Mouse (Mus musculus) forebrain, embryonic 16.5 days (tissue): ENCODE results near the gene Appl1. TPM values are rescaled to one million over a fixed set of nuclear protein-coding genes. Genes with fewer than 3 reads are reported as not detected.
A peak's percentile ranks its signal among the peaks of the same experiment; 100 is the strongest.
"Not testable (repeated sequence)": the region's sequence is repeated elsewhere in the genome, so short reads cannot be mapped to it uniquely, and the experiment has no call there.

Experiments
- ATAC-seq: fragments of 200-750 bp; cut with Nextera tagmentation; 2 replicates; pipeline ENCODE4 v1.8.0; 2017; ENCODE audit warnings: mild to moderate bottlenecking, moderate library complexity
- H3K27ac ChIP-seq: fragments of 300-500 bp; sonication (generic); 2 replicates; pipeline ENCODE4 v1.5.1; 2014; ENCODE audit warnings: low read length, control low read depth
- H3K27me3 ChIP-seq: fragments of 300-500 bp; sonication (generic); replicated peaks from 2 replicates; pipeline ENCODE4 v1.6.1; 2014; ENCODE audit warnings: low read length; ENCODE audit not compliant: control insufficient read depth, insufficient read depth
- H3K36me3 ChIP-seq: fragments of 300-500 bp; sonication (generic); 2 replicates; pipeline ENCODE4 v1.6.1; 2014; ENCODE audit not compliant: control insufficient read depth, insufficient read depth
- H3K4me1 ChIP-seq: fragments of 300-500 bp; sonication (generic); replicated peaks from 2 replicates; pipeline ENCODE4 v1.6.1; 2014; ENCODE audit warnings: low read length; ENCODE audit not compliant: control insufficient read depth, insufficient read depth
- H3K4me2 ChIP-seq: fragments of 300-500 bp; sonication (generic); 2 replicates; pipeline ENCODE4 v1.6.1; 2014; ENCODE audit warnings: mild to moderate bottlenecking, low read length, control low read depth
- H3K4me3 ChIP-seq: fragments of 300-500 bp; sonication (generic); replicated peaks from 2 replicates; pipeline ENCODE4 v1.5.1; 2014; ENCODE audit warnings: mild to moderate bottlenecking, low read length, control low read depth
- H3K9ac ChIP-seq: fragments of 300-500 bp; sonication (generic); replicated peaks from 2 replicates; pipeline ENCODE4 v1.6.1; 2014; ENCODE audit warnings: low read depth, low read length, control low read depth
- H3K9me3 ChIP-seq: fragments of 300-500 bp; sonication (generic); 2 replicates; pipeline ENCODE4 v1.6.1; 2016; ENCODE audit warnings: low read length; ENCODE audit not compliant: control insufficient read depth
- WGBS: fragments of 180-500 bp; shearing (Covaris S2); extraction: QIAGEN DNeasy Blood & Tissue Kit; methylation state at CpG from one replicate; pipeline ENCODE4 v1.1.7; 2014; 5-methylcytosine and 5-hydroxymethylcytosine counted together
- polyA plus RNA-seq: library from polyadenylated mRNA; unstranded; fragments of >200 nt; fragmentation: Nextera tagmentation; extraction: Ambion mirVana; gene quantifications from 2 replicates; pipeline ENCODE4 v1.2.1, GENCODE M21; 2015

Gene Appl1
- polyA plus RNA-seq, 1 experiment from 2014 or later, result 65.3 TPM

DNA sequence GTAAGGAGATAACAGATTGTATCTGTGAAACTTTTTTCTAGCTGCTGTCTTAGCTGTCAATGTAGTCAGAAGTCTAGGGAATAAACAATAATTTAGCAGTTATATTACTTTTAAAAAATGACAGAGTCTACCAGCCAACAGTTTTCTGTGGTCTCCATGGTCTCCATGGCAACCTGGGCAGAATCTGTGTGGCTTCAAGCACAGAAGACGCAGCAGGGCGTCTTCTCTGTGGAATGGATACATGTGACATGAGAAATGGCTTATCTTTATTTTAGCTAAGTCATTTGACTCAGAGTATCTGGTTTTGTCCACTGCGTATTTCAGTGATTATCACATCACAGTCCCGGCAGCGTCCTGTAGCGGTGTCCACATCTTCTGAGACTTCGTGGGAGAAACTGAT, 5.2 kb upstream of the Appl1 start:
- Histone ChIP-seq H3K36me3 (no peaks in the 10 kb centered on the region), H3K4me2 (no peak overlapping the region), H3K9me3 (peaks cover 6% of the 10 kb centered on the region; the same call in 1 of the 2 replicates), H3K27ac (no peak overlapping the region), H3K27me3 (no peaks in the 10 kb centered on the region), H3K9ac (no peak overlapping the region), H3K4me3 (no peak overlapping the region), H3K4me1 (peaks cover 5% of the 10 kb centered on the region)
- peak; percentile 40; the same call in 1 of the 2 replicates for ATAC-seq
- 67% methylated on average over 7 of the region's 7 CpGs for WGBS

DNA sequence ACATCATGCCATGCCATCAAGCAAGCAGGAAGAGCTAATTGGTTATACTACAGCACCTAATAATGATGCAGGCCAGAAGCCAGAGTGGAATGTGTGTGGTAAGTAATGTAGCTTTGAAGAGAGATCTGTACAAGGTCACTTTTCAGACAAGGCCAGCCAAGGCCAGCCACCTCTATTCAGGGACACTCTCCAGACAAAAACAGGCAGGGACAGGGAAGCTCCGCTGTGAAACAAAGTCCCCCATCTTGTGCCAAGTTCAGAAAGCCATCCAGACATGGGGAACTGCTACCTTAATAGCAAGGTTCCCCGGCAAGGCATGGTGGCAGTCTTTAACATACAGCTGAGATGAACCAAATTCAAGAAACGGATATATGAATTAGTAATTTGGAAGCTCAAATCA, 4.5 kb upstream of the Appl1 start:
- H3K9me3 ChIP-seq, result no peaks in the 10 kb centered on the region
- no peak for ATAC-seq
- peaks cover 5% of the 10 kb centered on the region for H3K4me1 ChIP-seq
- H3K9ac ChIP-seq, result no peak overlapping the region
- 76% methylated on average over 3 of the region's 3 CpGs for whole genome bisulfite sequencing
- H3K27ac ChIP-seq, result no peak overlapping the region
- H3K4me2 ChIP-seq, result no peak overlapping the region
- H3K36me3 ChIP-seq, result no peaks in the 10 kb centered on the region
- no peaks in the 10 kb centered on the region for H3K27me3 ChIP-seq
- H3K4me3 ChIP-seq, result no peak overlapping the region

DNA sequence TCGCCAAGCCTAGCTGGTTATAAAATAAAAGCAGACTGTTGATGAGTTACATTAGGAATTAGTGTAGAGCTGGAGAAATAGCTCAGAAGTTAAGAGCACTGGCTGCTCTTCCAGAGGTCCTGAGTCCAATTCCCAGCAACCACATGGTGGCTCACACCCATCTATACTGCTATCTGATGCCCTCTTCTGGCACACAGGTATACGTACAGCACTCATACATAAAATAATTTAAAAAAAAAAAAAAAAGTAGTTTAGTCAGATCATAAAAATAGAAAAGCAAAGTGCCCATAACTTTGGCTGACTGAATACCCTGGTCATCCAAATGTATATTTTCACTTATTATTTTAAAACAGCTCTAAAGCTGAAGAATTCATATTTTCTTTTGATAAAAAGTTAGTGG, 2.1 kb upstream of the Appl1 start:
- Histone ChIP-seq H3K4me3 (no peak overlapping the region), H3K4me2 (no peak overlapping the region), H3K27ac (no peak overlapping the region), H3K9me3 (no peaks in the 10 kb centered on the region), H3K27me3 (no peaks in the 10 kb centered on the region), H3K9ac (no peak overlapping the region), H3K4me1 (peaks cover 14% of the 10 kb centered on the region), H3K36me3 (no peaks in the 10 kb centered on the region)
- WGBS, result 73% methylated on average over 2 of the region's 2 CpGs
- ATAC-seq, result no peak

DNA sequence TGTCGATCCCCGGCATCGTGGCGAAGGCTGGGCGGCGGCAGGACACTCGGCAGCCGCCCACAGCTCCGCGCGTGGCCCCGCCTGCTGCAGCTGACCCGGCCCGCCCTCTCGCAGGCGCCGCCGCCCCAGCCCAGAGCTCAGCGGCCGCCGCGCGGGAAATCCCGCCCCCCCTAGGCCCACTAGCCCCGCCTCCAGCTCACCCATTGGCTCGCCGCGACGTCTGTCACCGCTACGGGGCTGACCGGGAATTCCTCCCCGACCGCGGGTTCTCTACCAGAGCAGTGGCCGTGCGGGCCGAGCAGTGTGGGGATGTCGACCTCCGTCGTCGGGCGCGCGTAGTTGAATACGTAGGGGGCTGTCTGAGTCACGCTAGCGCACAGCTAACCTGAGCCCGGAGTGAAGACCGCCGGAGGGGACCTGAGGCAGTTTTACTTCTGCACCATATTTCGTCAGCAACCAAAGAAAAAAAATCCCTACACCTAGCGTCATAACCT, 546 bp downstream of the Appl1 start:
- Histone ChIP-seq H3K4me3 (peak overlapping the region; percentile 93), H3K27ac (peak overlapping the region; percentile 85), H3K4me1 (peaks cover 11% of the 10 kb centered on the region), H3K9me3 (no peaks in the 10 kb centered on the region), H3K27me3 (no peaks in the 10 kb centered on the region), H3K4me2 (peak overlapping the region; percentile 68), H3K9ac (peak overlapping the region; percentile 94), H3K36me3 (no peaks in the 10 kb centered on the region)
- peak; percentile 99 for ATAC-seq
- WGBS, result under 1% methylated on average over 53 of the region's 53 CpGs

DNA sequence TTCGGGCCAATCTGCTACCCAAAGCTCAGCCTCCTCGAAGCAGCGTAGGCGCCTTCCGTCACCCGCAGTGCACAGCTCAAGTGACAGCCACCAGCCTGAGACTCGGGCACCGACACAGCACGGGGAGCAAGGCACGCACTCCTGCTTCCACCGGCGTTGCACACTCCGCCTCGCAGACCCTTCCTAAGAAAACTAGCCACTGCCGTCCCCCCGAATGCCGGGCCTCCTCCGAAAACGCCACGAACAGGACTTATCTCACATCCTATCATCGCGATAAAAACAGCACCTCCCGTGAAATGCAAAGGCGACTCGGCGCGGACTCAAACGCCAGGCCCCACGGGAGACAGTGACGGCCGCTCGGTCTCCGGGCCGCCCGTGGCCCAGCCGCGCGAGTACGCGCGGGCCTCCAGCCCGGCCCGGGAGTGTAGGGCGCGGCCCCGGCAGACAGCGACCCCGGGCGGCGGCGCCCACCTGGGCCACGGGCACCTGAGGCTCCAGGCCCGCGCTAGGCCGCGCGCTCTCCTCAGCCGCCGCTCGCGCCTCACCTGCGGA, 1.1 kb downstream of the Appl1 start:
- Histone ChIP-seq H3K4me1 (peaks cover 11% of the 10 kb centered on the region), H3K4me3 (peak overlapping the region; percentile 93), H3K27ac (peak overlapping the region; percentile 85), H3K4me2 (peak overlapping the region; percentile 68), H3K9me3 (no peaks in the 10 kb centered on the region), H3K36me3 (no peaks in the 10 kb centered on the region), H3K9ac (peak overlapping the region; percentile 94), H3K27me3 (no peaks in the 10 kb centered on the region)
- under 1% methylated on average over 53 of the region's 62 CpGs for WGBS
- peak; percentile 82 for ATAC-seq

DNA sequence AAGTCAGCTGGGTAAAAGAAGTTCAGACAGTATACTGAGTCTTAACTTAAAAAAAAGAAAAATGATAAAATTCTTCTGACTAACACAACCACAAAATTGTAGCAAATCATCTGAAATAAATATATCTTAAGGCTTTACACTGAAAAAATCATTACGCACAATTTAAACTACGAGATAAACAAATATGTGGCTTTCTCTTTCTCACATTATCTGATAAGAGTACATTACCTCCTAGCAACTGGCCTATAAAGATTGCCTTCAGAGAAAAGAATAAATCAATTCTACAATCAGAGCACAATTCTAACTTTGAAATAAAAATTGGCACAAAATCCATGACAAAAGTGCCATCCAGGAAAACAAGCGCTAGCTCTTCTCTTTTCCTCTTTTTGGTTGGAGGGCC, 1.9 kb downstream of the Appl1 start:
- Histone ChIP-seq H3K27ac (no peak overlapping the region), H3K9me3 (no peaks in the 10 kb centered on the region), H3K36me3 (no peaks in the 10 kb centered on the region), H3K4me1 (peaks cover 11% of the 10 kb centered on the region), H3K4me2 (peak overlapping the region; percentile 68), H3K27me3 (no peaks in the 10 kb centered on the region), H3K4me3 (peak overlapping the region; percentile 93), H3K9ac (peak overlapping the region; percentile 94)
- WGBS, result 77% methylated on average over 3 of the region's 3 CpGs
- no peak for ATAC-seq

DNA sequence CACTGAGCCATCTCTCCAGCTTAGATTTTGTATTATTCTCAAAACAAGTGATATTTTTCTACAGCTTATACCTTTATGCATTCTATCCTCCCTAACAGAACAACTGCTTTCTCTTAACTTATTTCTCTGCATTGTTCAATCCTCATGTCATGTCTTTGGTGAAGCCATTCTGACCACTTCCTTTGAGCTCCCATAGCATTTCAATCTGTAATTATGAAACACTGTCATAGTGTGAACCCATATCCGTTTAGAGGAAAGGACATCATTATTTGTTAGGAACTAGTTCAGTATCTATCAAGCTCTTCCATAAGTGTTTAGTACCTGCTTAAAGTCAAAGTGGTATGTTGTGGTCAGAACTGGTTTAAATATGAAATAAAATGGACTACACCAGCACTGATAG, 10.5 kb downstream of the Appl1 start:
- no peaks in the 10 kb centered on the region for H3K4me1 ChIP-seq
- no peak overlapping the region for H3K4me2 ChIP-seq
- 95% methylated on average over 1 of the region's 1 CpGs for WGBS
- H3K36me3 ChIP-seq, result peaks cover 7% of the 10 kb centered on the region
- no peak overlapping the region for H3K9ac ChIP-seq
- no peak overlapping the region for H3K4me3 ChIP-seq
- no peaks in the 10 kb centered on the region for H3K9me3 ChIP-seq
- no peaks in the 10 kb centered on the region for H3K27me3 ChIP-seq
- ATAC-seq, result no peak
- H3K27ac ChIP-seq, result no peak overlapping the region

DNA sequence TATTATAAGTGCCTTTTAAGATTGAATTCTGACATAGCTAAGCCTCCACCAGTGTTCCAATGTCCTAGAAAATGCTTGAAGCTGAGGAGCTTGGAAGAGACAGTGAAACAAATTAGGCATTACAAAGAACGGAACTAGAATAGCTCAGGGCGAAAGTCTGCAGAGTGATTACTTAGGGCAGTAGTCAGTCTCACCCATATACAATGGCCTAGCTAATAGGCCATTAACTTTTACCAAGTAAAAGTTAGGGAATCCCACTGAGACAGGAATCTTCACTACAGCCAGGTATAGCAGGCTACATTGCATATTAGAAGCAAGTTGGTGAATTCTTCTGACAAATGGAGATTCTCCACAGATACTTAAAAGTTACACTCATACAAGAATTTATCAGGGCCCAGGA, 14.9 kb downstream of the Appl1 start:
- ATAC-seq, H3K36me3 ChIP-seq, H3K27ac ChIP-seq, H3K4me3 ChIP-seq, H3K27me3 ChIP-seq, H3K9me3 ChIP-seq, H3K9ac ChIP-seq, H3K4me2 ChIP-seq, H3K4me1 ChIP-seq: not testable (repeated sequence)
- WGBS, result 65% methylated on average over 2 of the region's 2 CpGs

DNA sequence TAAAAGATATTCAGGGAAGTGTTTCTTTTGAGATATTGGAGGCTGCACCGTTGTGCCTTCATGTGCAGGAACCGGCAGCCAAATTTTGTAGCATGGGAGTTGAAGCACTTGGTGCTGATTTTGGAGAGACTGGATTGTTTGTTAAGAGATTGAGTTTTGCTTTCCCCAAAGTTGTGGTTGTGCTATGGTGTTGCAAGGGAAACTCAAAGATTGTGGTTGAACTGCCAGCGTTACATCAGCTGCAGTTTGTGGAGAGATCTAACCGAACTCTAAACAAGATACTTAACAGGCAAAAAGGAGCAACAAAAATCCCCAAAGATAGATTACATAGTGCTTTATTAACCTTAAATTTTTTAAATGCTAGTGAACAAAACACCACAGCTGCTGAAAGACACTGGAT, 35.5 kb downstream of the Appl1 start:
- 90% methylated on average over 4 of the region's 4 CpGs for WGBS

DNA sequence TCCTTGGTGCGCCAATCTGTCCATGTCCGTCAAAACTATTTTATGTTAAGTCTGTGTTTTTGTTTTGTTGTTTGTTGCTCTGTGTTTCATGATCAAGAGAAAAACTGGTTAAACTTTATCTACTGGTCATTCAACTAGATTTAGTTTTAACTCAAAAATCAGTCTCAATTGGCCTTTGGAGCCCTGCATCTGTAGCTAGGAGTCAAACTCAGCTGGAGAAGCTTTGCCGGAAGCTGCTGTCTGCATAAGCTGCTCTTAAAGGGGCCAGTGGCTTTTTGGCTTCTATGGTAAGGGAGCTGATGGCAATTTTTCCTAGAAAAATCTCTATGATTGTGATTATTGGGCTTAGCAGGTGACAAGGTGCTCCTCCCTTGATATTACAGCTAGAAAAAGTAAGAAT, 36.1 kb downstream of the Appl1 start:
- Histone ChIP-seq H3K27ac (no peak overlapping the region), H3K27me3 (no peaks in the 10 kb centered on the region), H3K36me3 (peaks cover 7% of the 10 kb centered on the region; the same call in 1 of the 2 replicates), H3K4me2 (no peak overlapping the region), H3K9me3 (no peaks in the 10 kb centered on the region), H3K9ac (no peak overlapping the region), H3K4me3 (no peak overlapping the region), H3K4me1 (no peaks in the 10 kb centered on the region)
- 95% methylated on average over 3 of the region's 3 CpGs for WGBS
- no peak for ATAC-seq

More for the DNA sequence above, 35.5 kb downstream of the Appl1 start:
- H3K4me2 ChIP-seq, result no peak overlapping the region
- no peaks in the 10 kb centered on the region for H3K9me3 ChIP-seq
- H3K27me3 ChIP-seq, result no peaks in the 10 kb centered on the region
- H3K36me3 ChIP-seq, result peaks cover 9% of the 10 kb centered on the region; the same call in 1 of the 2 replicates
- H3K4me1 ChIP-seq, result no peaks in the 10 kb centered on the region
- no peak for ATAC-seq
- no peak overlapping the region for H3K9ac ChIP-seq
- H3K27ac ChIP-seq, result no peak overlapping the region
- no peak overlapping the region for H3K4me3 ChIP-seq
